Mouse (Mus musculus): ENCODE measurements at regions not wholly inside any gene's neighbourhood (a gene's known extent, or its start where the extent isn't known, plus 50 kb on each side); places are given as distances from the start of the nearest gene placed in this dataset.

GRCm38 (mm10) chr15:96880066-96880465, 175.7 kb downstream of the Slc38a4 start:
- DNase-seq (ENCODE audit: low read depth): no peak

GRCm38 (mm10) chr15:96878796-96879195, 177.0 kb downstream of the Slc38a4 start:
- DNase-seq (ENCODE audit: low read depth): no peak

- DNase-seq (ENCODE audit: low read depth): no peak
These were observed 177.8 kb downstream of the Slc38a4 start for GRCm38 (mm10) chr15:96877931-96878330.

DNA sequence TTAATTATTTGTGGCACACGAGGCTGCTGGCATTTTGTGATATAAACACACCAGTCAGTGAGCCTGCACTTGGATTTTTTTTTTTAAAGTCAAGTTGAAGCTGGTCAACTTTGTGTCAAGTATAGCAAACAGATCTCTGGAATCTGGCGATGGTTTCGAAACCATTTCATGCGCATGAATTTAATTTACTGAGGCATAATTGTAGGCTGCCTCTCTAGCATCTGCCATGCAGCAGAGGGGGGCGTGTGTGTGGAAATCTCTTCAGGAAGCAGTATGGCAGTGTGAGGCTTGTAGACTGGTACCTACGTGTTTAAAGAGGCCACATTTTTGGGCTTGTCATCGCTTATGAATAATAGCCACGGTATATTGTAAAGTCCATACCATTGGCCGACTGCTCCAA, 177.7 kb upstream of the Slc38a2 start:
- no peak for DNase-seq (ENCODE audit: low read depth)

- DNase-seq (ENCODE audit: low read depth): no peak
These were observed 174.6 kb upstream of the Slc38a2 start for GRCm38 (mm10) chr15:96874145-96874544.

DNA sequence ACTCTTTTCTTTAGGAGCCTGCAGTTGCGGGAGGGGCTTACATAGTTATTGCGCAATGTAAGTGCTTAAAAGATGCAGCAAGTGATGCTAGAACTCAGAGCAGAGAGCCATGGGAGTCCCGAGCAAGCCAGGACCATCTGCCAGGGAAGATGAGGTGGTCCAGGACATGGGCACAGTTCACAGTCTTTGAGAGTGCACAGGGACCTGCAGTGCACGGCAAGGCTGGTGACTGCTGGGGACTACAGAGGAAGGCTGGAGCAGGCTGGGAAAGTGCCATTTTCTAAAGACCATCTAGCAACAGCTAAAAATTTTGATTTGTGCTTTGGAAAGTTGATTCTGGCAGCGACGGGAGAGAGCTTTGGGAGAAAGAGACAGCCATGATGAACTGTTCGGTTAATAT, 174.0 kb upstream of the Slc38a2 start:
- DNase-seq (ENCODE audit: low read depth): no peak

DNA sequence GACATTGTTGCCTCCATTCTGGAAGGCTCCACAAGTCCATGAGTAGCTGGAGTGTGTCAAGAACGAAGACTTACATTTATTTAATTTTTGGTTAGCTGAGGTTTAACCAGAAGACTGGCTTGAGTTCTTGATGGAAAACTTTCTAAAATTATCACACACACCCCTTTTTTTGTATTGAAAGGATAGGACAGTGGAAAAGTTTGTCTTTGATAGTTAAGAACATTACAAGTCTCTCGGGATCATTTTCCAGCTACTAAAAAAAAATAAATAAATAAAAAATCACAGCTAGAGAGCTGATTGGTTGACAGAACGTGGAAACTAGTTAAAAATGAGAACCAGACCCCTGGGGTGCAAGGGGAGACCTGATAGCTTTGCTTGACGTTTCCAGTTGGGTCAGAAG, 173.6 kb upstream of the Slc38a2 start:
- no peak for DNase-seq (ENCODE audit: low read depth)

GRCm38 (mm10) chr15:96867701-96868100, 168.2 kb upstream of the Slc38a2 start:
- DNase-seq (ENCODE audit: low read depth): no peak

GRCm38 (mm10) chr15:96865932-96866331, 166.4 kb upstream of the Slc38a2 start:
- DNase-seq (ENCODE audit: low read depth): no peak

DNA sequence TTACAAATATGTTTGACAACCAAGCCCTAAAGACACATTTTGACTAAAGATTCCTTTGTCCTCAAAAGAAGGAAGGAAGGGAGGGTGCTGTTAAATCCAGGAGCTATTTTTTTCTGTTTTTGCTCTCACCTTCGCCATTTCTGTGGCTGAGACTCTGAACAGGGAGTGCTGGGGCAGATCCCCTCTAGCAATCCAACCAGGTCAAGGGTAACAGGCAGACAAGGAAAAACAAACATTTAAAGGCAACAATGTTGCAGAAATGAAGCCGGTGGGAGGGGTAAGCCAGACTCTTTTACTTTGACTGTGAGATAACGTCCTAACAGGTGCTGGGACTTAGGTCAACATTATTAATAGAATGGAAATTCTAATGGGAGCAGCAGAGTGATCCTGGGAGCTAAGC, 158.2 kb upstream of the Slc38a2 start:
- DNase-seq (ENCODE audit: low read depth): no peak

DNA sequence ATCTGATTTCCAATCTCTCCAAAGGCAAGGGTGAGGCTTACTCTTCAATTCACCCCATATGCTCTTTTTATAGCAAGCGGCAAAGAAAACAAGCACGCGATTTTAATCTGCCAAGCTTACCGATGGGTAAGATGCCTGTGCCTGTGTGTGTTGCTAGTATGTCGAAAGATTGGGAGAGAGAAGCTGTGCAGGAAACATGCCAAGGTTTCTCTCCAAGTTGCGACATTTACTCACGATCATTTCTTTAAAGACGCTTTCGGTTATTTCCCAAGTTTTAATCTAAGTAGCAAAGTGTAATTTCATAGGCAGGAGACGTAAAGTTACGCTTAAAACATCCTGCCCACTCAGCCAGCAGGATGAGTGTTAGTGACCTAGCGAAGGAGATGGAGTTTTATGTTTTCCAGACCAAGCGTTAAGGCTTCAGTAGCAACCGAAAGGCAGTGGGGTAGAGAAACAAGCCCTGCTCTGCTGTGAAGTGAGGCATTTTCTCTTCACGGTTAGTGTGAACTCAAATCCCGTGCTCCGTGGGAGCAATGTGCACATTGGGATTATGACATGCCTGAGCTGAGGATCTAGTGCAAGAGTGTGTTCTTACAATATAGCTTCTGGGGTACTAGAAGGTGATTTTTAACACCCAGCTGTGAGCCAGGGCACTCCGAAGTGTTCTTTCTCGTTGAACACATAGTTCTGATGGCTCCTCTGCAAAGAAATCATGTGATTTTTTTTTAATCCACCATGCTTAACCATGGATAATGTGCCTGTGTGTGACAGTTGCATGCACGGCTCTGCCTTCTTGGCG, 152.6 kb upstream of the Slc38a2 start:
- DNase-seq (ENCODE audit: low read depth): no peak

DNA sequence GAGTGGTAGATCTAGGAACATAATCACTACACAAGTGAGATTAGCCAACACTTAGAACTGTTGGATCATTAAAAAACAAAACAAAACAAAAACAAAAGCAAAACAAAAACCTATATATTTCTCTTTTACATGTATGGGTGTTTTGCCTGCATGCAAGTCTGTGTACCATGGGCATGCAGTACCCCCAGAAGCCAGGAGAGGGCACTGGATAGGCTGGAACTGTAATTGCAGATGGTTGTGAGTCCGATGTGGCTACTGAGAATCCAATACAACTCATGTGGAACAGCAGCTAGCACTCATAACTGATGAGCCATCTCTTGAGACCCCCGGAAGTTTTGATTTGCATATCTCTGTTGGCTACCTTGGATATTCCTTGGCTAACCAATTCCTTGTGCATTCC, 148.6 kb upstream of the Slc38a2 start:
- DNase-seq (ENCODE audit: low read depth): peak; percentile 39

DNA sequence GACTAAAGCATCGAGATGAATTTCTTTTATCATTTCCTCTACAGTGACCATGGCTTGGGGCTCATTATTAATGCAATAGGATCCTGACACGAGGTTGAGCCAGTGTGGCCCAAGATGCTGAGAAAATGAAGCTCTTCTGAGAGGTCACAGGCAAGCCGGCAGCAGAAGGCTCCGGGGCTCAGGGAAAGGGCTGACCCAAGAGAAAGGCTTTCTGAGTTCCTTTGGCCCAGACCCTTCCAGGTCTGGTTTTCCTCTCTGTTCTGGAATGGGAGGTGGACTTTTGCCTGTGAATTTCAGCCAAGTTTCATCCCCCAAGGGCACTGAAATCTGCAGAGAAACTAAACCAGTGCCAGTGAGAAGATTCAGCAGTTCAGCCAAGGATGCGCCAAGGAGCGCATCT, 145.7 kb upstream of the Slc38a2 start:
- DNase-seq (ENCODE audit: low read depth): no peak

DNA sequence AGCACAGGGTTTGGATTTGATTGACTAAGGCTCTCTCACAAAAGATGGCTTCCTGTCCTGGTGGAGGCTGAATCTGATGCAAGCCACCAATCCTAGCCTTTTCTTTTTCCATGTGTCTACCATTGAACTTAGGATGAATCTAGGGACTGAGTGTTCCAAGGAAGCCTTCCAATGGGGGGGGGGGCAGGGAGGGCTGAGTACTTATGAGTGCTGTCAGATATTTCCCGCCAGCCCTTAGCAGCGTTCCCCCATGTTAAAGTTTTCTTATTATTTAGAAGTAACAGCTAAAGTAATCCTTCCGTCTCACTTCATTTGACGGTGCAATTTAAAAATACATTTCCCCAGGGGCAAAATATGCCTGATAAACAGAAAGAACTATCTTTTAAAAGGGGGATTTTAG, 144.8 kb upstream of the Slc38a2 start:
- DNase-seq (ENCODE audit: low read depth): no peak

- no peak for DNase-seq (ENCODE audit: low read depth)
These were observed 144.1 kb upstream of the Slc38a2 start for GRCm38 (mm10) chr15:96843589-96843988.

DNA sequence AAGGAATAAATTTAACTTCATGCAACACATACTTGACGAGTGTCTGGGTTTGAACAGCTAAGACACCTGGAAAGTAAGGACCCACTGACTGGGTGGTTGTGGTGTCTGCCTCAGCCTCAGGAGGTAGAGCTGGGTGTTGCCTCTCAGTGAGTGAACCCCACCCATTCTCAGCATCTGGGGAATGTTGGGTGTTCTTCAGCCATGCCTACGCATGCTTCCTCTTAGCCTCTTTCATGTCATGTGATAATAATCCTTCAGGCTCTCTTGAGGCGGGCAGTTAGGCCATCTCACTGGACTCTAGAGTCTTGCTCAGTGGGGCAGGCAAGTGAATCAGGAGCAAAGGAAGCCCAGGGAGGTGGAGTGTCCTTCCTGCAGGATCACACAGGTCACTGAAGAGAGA, 143.4 kb upstream of the Slc38a2 start:
- no peak for DNase-seq (ENCODE audit: low read depth)

GRCm38 (mm10) chr15:96836670-96837069, 137.1 kb upstream of the Slc38a2 start:
- no peak for DNase-seq (ENCODE audit: low read depth)

DNA sequence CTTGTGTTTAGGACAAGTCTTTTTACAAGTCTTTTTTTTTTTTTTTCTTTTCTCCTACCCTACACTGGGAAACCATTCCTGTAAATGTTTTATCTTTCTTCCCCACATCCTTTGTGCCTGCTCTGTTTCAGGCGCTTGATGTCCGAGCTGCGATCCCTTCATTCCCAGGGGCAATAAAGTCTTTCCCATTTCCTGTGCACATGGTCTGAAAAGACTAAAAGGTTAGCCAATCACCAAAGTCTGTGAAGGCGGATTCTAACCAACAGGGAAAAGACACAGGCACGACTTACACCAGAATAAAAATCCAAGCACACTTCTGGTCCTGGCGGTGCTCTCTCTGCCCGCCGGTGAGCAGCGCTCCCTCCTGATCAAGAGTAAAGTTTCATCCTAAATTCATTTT, 135.3 kb upstream of the Slc38a2 start:
- no peak for DNase-seq (ENCODE audit: low read depth)

DNA sequence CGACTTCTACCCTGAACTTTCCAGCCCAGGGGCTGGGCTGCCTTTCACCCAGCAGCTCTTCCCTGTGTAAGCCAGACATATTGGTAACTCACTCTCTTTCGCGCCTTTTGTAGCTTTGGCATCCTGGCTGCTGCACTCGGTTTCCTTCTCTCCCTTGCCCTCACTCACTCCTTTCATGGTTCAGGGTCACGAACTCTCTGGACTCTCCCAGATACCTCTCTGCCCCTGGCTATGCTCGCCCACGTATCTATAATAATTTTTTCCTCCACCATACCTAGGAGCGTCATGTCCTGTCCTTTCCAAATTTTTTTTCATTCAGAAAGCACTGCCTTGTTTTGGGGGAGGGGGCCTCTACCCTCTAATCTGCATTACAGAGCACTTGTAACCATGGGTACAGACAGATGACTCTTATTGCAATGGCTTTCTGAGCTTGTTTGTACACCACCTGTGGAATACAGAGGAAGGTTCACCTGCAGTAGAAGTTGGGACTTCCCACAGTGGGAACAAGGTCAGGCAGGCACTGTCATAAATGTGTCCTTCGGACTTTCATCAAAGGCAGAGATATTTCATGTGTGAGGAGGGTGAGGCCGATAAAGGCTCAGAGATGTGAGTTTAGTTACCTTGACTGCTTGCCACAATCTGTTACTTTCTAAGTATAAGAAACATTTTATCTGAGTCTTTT, 134.8 kb upstream of the Slc38a2 start:
- no peak for DNase-seq (ENCODE audit: low read depth)

GRCm38 (mm10) chr15:96832389-96832788, 132.9 kb upstream of the Slc38a2 start:
- DNase-seq (ENCODE audit: low read depth): no peak

GRCm38 (mm10) chr15:96831256-96831655, 131.7 kb upstream of the Slc38a2 start:
- no peak for DNase-seq (ENCODE audit: low read depth)

- no peak for DNase-seq (ENCODE audit: low read depth)
These were observed 131.0 kb upstream of the Slc38a2 start for GRCm38 (mm10) chr15:96830578-96830977.

DNA sequence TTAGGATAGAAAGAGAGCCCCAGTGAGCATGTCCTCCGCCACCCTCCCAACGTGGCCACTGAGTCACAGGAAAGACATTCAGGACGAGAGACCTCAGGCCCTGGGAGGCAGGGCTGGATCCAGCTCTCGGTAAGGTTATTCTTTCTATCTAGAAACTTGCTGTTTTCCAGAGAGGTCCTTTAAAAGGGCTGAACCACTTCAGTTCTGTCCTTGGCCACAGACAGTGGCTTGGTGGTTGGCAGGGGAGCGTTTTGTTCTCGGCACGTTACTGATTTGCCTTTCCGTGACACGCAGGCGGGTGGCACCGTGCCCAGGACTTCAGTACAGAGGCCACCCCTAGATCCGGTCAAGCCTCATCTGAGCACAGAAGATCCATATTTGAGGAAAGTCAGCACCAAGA, 130.4 kb upstream of the Slc38a2 start:
- DNase-seq (ENCODE audit: low read depth): no peak

- no peak for DNase-seq (ENCODE audit: low read depth)
These were observed 129.2 kb upstream of the Slc38a2 start for GRCm38 (mm10) chr15:96828681-96829080.

Measured in naive thymus-derived CD4-positive, alpha-beta T cell, adult 2 months (primary cell).